Comparison of ENCODE assay signal across 9 mouse cellular contexts in the genomic region with DNA sequence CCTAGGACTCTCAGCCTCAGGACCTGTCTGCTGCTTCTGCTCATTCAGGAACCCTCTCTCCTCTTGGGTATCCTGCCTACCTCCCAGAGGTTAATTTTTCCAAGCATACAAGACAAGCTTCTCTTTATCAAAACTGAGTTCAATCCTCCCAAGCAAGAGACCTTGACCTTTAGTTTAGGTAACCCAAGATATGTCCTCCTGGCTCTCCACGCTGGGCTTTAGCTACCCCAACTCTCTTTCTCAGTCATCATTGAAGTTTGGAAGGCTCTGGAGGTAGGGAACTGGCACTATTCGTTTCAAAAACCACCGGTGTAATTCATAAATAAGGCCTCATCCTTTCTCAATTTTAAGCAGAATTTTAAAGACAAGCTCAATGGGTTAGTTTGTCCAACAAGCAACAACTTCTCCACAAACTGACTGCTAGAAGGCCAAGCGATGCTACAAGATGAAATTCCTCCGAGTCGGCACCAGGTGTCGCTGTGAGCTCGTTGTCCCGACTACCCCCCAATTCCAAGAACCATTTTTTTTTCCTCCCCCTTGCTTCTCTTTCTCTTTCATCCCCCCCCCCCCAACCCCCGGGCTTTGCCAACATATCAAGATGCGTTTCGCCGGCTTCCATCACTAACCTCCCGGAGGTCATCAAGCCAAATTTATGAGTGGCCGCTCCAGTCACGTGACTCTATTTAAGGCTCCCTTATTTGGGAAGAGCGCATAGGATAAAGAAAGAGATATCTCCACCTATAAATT. TPM values are rescaled to one million over a fixed set of nuclear protein-coding genes. Genes with fewer than 3 reads are reported as not detected.
DNase-seq lines count a peak whose midpoint lies in the region; ATAC-seq lines count a peak whose summit lies in the region.
"Had no signal": no experiment of that assay in that cellular context is flagged by ENCODE, and none has a peak within 500 bp of the region (broad histone marks: within the 10 kb centered on the region; RNA-seq: fewer than 3 reads in every experiment).

No protein-coding gene starts in this region.

- no peak overlapping the region for H3K9ac ChIP-seq in heart, embryonic 12.5 days
- H3K9ac ChIP-seq: midbrain, embryonic 12.5 days had no signal

- ATAC-seq in heart, embryonic 12.5 days (ENCODE audit: insufficient number of reproducible peaks, low FRiP score) = no peak

- no peaks in the 10 kb centered on the region for H3K9me3 ChIP-seq in heart, embryonic 12.5 days (replicated peaks)
- H3K9me3 ChIP-seq: midbrain, embryonic 12.5 days had no signal

- H3K4me2 ChIP-seq in heart, embryonic 12.5 days = peak overlapping the region; percentile 49
- H3K4me2 ChIP-seq: midbrain, embryonic 12.5 days had no signal

- peaks cover 12% of the 10 kb centered on the region for H3K4me1 ChIP-seq in heart, embryonic 12.5 days (replicated peaks)

- DNase-seq in cerebellum, adult 18-20 months = peak; percentile 27 to 60
- DNase-seq in cerebellum, adult 9-11 months = no peak
- DNase-seq in urinary bladder, postnatal 25 days (ENCODE audit: low spot score) = peak; percentile 42
- DNase-seq in urinary bladder, postnatal 10 days (ENCODE audit: low spot score) = no peak
- DNase-seq in kidney, postnatal 36 days = peak; percentile 49 to 79
- DNase-seq in mesoderm, embryonic 11.5 days (ENCODE audit: low read depth, low spot score) = peak; percentile 94
- DNase-seq in testis, postnatal 10 days (ENCODE audit: low spot score) = peak; percentile 78

- peaks cover 98% of the 10 kb centered on the region for H3K27me3 ChIP-seq in heart, embryonic 12.5 days (replicated peaks)

- H3K36me3 ChIP-seq in heart, embryonic 12.5 days = no peaks in the 10 kb centered on the region
- H3K36me3 ChIP-seq: midbrain, embryonic 12.5 days had no signal

- 3% methylated on average over 17 of the region's 17 CpGs for WGBS in heart, embryonic 12.5 days

- H3K27ac ChIP-seq in heart, embryonic 12.5 days (ENCODE audit: poor library complexity, severe bottlenecking) = no peak overlapping the region
- H3K27ac ChIP-seq: midbrain, embryonic 12.5 days had no signal

- peak overlapping the region; percentile 25; the same call in 1 of the 2 replicates for H3K4me3 ChIP-seq in heart, embryonic 12.5 days

RNA-seq across cellular contexts. Expression of gene Hoxc4, which starts 5.3 kb away (rescaled TPM):
- 0.57 and 0.76 TPM in 2 replicates for polyA plus RNA-seq in heart, embryonic 12.5 days (2016; fragmentation: Nextera tagmentation; extraction: Ambion mirVana)

RNA-seq across cellular contexts. Expression of gene Hoxc6, which starts 15.4 kb away (rescaled TPM):
- 0.18 and 0.82 TPM in 2 replicates for polyA plus RNA-seq in heart, embryonic 12.5 days (2016; fragmentation: Nextera tagmentation; extraction: Ambion mirVana)
- polyA plus RNA-seq: midbrain, embryonic 12.5 days had no signal

RNA-seq across cellular contexts. Expression of gene Hoxc8, which starts 23.0 kb away (rescaled TPM):
- 0.11 TPM in 1 of 2 replicates, not detected in the other for polyA plus RNA-seq in heart, embryonic 12.5 days (2016; fragmentation: Nextera tagmentation; extraction: Ambion mirVana)
- polyA plus RNA-seq: midbrain, embryonic 12.5 days had no signal

RNA-seq across cellular contexts. Expression of gene Hoxc9, which starts 37.2 kb away (rescaled TPM):
- polyA plus RNA-seq in heart, embryonic 12.5 days (2016; fragmentation: Nextera tagmentation; extraction: Ambion mirVana) = not detected in 2 replicates
- polyA plus RNA-seq: midbrain, embryonic 12.5 days had no signal

RNA-seq across cellular contexts. Expression of gene Hoxc5, which starts 46.2 kb away (rescaled TPM):
- 0.38 and 0.39 TPM in 2 replicates for polyA plus RNA-seq in heart, embryonic 12.5 days (2016; fragmentation: Nextera tagmentation; extraction: Ambion mirVana)
- polyA plus RNA-seq: midbrain, embryonic 12.5 days had no signal

Comparison
In these comparisons a context has a peak if more than half of its experiments do, and no peak if none do; other contexts are left out.
1. DNase-seq: peak in cerebellum, adult 18-20 months (2 of 2), urinary bladder, postnatal 25 days (single experiment), kidney, postnatal 36 days (2 of 2), mesoderm, embryonic 11.5 days (single experiment) and testis, postnatal 10 days (single experiment); none in cerebellum, adult 9-11 months (single experiment) and urinary bladder, postnatal 10 days (single experiment).